Mouse (Mus musculus) urinary bladder, postnatal 14 days (tissue): Measurements from ENCODE around the gene Sorl1.

Experiments
- DNase-seq: peaks from one replicate; pipeline ENCODE4 v3.0.0; 2021; ENCODE audit warnings: low spot score

The Sorl1 gene

DNA sequence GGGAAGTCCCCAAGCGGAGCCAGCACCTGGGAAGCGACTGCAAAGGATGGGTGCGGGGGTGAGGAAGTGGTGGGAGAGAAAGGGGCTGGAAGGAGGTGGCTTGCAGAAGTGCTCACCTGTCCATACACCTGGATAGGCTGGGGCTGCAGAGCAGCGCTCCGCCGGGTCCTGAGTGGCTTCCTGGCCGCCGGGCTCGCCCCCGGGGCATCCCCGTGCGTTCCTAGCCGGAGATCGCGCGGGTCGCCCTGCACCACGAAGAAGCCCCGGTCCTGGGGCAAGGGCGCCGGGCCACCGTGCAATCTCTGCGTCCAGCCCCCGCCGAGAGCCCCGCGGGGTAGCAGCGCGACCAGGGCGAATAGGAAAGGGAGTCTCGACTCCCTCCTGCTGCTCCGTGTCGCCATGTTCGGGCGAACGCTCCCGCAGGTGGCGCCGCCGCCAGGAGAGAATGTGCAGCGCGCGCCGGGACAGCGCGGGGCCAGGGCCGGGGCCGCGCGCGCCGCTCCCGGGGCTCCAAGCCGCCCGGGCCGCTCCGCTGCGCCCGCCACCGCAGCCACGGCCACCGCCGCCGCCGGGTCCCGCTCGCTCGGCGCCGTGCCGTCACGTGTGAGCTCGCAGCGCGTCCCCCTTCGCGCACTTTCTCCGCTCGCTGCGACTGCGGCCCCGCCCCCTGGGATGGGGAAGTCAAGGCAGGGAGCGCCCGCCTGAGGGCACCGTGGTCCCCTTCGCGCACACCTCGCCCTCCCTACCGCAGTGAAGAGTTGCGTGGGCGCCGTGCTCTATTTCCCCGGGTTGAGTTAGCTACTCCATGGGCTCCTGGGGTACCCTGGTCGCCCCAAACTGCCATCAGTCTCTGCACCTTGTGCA lies at the start of gene Sorl1:
Gene Sorl1 (minus strand): TSS at position 585 of the 864 bp plus-strand sequence.
- DNase-seq: peak; percentile 83

DNA sequence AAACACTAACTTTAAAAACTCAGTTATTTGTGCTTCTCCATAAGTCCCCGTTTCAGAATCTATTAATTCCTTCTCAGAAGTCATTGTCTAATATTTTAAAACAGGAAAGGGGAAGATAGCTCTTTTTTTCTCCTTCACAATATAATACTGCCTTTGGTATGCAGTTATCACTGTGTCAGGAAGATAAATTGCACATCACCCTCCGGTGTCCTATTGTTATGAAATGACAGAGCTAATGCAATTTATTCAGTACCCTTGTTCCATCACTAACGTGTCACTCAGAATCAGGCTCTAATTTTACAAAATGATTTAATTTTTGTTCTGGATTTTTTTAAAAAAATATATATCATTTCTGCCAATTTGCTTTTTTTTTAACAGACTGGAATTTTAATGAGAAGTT lies 49.7 kb upstream of the Sorl1 start:
- DNase-seq: no peak

- DNase-seq: no peak
Measured at GRCm38 (mm10) chr9:42169491-42169890, 45.4 kb upstream of the Sorl1 start.

- no peak for DNase-seq
Measured at GRCm38 (mm10) chr9:42169025-42169424, 44.9 kb upstream of the Sorl1 start.

DNA sequence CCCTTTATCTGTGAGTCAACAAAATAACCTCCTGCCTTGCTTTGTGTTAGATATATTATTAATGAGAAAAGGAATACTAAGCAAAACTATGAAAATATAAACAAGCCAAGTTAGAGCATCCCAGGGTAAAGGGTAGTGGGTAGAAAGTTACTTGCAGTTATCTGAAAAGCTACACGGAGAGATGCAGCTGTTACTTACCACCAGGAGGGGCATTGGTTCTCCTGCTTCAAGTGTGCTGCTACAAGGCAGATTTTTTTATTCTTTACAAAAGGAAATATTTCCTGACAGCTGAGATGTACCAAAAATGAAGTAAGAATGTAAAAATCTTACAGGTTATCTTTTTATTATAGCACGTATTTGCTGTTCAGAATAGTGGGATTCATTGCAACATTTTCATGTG lies 40.8 kb upstream of the Sorl1 start:
- DNase-seq: no peak

GRCm38 (mm10) chr9:42163011-42163410 lies 38.9 kb upstream of the Sorl1 start:
- no peak for DNase-seq

DNA sequence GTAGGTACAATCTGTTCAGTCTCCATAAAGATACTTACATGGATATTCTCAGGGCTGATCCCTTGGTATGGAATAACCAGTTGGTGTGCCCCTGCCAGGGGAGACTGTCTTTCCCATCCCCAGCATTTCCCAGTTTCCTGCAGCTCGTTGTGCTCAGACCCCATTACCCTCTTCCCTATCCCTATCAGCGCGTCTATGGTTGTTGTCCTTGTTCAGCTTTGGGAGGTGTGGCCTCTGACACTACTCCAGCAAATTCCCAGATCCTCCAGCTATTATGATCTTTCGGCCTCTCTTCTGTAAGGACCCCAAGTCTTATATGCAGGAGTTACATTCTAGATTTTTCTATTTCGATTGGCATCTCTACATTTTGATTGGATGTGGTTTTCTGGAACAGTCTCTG lies 35.3 kb upstream of the Sorl1 start:
- no peak for DNase-seq

GRCm38 (mm10) chr9:42158652-42159051 lies 34.6 kb upstream of the Sorl1 start:
- no peak for DNase-seq

DNA sequence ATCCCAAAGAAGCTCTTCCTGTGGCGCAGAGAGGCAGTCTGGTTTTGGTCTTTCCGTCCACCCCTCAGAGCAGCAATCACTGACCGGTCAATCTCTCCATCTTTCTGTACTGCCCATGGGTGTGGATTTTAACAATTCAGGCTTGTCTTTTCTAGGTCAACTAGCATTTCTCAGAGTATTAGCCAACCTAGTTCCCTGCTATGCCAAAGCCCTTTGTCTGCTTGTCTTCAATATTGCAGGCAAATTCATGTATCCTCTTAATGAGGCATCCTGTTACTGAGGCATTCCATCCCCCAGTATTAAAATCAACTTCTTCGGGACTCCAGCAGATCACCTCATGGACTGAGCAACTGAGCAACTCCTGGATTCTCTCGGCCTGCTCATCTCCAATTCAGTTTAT lies 33.9 kb upstream of the Sorl1 start:
- DNase-seq: no peak

- no peak for DNase-seq
Measured at GRCm38 (mm10) chr9:42156566-42156965, 32.5 kb upstream of the Sorl1 start.

DNA sequence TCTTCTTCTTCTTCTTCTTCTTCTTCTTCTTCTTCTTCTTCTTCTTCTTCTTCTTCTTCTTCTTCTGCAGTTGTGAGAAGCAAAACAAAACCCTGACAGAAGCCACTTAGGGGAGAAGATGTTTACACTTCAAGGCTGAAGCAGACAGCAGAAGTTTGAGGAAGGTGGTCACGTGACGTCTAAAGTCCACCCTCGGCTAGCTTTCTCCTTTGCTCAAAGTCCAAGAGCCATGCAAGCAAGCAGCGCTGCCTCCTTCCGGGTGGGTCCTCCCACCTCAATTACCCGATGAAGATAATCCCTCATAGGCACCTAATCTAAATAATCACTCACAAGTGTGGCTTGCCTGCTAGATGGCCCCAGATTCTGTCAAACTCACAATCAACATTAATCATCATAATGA lies 30.6 kb upstream of the Sorl1 start:
- DNase-seq: no peak

DNA sequence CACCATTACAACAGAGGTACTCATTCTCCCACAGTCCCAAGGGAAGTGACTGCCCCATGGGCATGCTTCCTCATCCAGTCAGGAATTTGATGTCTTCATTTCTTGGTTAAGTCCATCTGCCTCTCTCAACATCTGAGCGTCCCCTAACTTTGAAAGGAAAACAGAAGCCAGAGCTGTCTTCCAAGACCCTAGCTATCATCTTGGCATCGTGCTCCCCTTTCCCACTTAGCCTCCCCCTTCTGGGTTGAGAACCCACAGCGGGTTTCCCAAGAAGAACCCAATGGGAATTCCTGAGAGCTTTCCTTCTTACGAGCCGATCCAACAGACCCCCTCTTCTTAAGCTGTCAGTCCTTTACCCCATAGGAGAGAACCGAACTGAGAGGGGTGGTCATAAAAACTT lies 24.7 kb upstream of the Sorl1 start:
- DNase-seq: no peak

DNA sequence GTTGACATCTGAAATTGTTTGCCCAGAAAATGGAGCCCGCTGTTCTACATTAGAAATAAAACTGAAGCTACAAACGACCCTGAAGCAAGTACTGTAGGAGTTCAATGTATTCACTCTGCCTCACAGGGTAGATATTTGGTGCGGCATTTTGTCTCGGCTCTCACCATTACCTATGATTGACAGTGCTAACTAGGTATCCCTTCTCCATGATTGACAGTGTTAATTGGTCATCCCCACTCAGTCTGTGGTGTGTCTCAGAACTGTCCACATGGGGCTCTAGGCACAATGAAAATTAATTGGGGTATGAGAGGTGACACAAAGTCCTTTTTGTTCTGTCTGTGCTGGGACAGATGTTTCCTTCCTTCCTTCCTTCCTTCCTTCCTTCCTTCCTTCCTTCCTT lies 23.9 kb upstream of the Sorl1 start:
- no peak for DNase-seq

DNA sequence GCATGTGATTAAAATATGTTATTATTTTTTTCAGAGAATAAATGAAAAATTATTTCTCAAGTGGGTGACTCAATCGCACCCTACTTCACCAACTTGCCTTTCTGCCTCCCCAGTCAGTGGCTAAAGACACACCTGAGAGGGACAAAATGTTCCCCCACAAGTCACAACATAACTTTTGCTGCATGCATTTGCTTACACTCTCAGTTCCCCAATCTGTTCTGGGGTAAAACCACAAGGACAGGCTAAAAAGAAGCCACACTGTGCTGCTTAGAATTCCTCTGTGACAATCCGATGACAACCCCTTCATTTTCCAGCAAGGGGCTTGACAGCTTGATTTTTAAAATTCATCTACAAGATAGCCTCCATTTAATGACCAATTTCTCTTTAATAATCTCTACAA lies 22.4 kb upstream of the Sorl1 start:
- DNase-seq: no peak

GRCm38 (mm10) chr9:42141549-42142210 lies 17.6 kb upstream of the Sorl1 start:
- DNase-seq: no peak

DNA sequence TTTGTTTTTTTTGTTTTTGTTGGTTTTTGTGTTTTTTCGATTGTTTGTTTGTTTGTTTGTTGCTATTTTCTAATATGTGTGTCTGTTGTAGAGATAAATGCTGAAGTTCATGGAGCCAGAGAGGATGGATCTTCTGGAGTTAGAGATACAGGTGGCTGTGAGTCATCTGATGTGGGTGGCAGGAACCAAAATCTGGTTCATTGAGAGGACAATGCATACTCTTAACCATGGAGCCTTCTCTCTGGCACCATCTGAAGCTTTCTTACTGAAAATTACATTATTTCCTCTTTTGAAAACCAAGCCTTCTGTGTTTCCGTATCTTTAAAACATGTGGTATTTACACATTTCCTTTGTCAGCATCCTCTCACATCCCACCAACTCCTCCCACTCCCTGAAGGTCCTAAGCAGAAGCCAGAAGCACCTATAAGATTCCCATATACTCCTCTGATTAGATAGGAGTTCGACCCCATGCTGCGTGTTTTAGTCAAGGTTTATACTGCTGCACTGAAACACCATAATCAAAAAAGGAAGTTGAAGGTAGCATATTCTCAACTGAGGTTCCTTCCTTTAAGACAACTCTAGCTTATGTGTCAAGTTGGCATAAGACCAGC lies 14.3 kb upstream of the Sorl1 start:
- no peak for DNase-seq

DNA sequence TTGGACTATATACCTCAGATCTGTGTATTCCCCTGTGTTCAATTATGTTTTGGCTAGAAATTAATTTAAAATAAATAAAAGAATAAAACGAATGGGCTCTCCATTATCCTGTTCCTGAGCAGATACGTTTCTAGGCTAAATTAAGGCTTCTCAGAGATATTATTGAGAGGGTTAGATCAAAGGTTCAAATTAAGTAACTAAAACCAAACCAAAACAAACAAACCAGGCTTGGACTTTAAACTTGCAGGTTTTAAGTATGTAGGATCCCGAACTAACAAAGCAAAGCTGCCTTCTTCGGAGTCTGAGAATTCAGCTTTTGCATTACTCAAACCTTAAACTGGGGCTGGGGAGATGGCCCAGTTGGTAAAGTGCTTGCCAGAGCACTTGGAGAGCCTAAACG lies 13.5 kb upstream of the Sorl1 start:
- DNase-seq: no peak

DNA sequence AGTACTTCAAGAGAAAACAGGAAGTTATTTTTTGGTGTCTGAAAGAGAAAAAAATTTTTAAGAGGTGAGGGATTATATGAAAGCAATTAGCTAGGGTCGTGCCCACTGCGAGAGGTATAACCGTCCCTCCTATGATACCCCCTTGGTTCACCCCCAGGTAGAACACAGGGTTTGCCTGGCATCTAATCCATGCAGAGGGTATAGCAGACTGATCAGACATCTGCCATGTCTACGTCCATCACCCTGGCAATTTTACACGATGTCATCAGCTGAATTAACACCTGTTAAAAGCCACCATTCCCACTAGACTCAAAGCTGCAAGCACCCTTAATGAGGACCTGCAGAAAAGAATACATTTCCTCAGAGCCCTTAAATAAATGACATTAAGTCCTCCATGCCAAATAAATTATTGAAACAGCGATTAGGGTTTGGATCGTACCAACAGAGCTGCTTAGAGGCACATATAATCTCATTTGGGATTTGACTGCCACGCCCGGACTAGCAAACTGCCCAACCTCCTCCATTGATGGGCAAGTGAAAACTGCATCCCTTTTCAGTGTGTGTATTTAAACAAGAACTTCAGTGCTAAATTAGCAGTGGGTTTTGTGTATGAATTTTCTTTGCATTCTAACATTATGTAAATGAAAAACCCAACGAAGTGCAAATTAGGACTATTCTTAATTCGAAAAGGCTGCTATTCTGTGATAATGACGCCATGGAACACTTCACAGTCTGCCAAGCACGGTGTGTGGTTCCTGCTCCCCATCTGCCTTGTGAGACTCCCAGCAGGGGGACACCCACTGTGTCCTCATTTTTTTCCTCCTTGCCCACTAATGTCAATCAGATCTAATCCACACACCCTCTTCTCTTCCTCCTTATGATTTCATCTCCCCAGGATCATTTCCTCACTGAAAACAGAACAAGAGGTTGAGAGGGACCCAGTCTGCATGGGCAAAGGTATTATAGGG lies 7.0 kb upstream of the Sorl1 start:
- no peak for DNase-seq

- no peak for DNase-seq
Measured at GRCm38 (mm10) chr9:42127983-42128382, 3.9 kb upstream of the Sorl1 start.

DNA sequence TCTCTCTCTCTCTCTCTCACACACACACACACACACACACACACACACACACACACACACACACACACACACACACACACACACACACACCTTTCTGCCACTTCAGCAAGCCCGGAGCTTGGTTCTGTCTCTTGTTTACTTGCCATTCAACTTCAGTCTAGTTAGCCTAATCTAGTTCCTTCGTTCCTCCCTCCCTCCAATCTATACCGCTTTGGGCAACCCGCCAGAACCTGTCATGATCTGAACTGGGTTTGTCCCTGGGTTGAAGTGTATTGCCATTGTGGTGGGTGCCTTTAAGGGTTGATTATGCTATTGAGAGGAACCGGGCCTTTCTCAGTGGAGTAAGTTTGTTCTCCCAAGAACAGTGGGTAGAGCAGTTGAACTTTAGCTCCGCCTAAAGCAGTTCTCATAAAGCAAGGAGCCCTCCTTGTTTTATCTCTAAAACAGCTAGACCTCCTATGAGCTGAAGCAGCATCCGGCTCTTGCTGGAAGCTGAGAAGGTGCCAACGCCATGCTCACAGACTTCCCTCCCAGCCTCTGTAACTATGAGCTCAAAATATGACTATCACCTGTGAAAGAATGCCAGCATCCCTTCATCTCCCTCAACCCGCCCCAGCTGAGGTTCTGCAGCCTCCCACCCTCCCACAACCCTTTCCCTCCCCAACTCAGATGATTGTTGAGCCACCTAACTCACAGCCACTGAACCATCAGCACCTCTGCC lies 1.3 kb upstream of the Sorl1 start:
- DNase-seq: peak; percentile 54

- no peak for DNase-seq
Measured at GRCm38 (mm10) chr9:42123204-42123603, 893 bp downstream of the Sorl1 start.
